Comparison of ENCODE assay signal across 7 mouse cellular contexts in the genomic region with DNA sequence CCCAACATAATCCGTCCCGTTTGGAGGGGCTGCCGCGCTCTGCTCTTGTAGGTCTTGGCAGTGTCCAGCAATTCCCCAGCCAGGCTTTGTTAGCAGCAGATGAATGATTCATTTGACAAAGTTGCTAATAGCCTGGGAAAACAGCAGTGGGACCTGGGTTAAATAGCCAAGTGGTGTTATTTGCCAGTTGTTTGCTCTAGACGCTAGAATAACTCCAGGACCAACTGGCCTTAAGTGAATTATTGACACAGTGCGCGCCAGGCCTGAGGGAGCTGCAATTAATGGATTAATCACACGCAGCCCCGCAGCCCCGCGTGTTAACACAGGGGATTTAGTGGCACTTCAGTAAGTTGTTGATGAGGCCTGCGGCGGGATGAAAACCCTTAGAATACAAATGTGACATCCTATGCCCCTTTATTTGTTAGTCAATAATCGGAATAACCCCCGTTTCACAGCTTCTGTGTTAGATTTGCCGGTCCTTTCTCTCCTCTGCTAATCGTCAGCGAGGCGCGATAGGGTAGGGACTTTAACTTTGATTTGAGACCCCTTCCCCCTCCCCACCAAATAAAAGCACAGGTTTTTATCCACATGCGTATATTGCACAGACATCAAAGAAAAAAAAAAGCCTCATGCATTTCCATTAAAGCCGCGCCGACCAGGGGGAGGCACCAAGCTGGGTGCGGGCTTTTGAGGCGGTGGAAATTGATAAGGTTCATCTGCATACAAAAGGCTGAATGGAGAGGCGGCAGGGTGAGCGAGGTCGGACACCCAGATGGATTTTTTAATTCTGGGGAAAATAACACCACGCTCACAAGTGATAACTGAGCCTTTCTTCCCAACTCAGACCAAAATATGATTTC.
DNase-seq lines count a peak whose midpoint lies in the region; ATAC-seq lines count a peak whose summit lies in the region.

No protein-coding gene starts in this region.

- peak overlapping the region; percentile 20 for H3K4me3 ChIP-seq in heart, embryonic 16.5 days (ENCODE audit: low read length)
- H3K4me3 ChIP-seq in limb, embryonic 15.5 days = no peak overlapping the region

- H3K27ac ChIP-seq in heart, embryonic 16.5 days (ENCODE audit: low read length) = no peak overlapping the region
- H3K27ac ChIP-seq in limb, embryonic 15.5 days = no peak overlapping the region

- H3K36me3 ChIP-seq in heart, embryonic 16.5 days (ENCODE audit: control insufficient read depth, insufficient read depth) = no peaks in the 10 kb centered on the region
- no peaks in the 10 kb centered on the region for H3K36me3 ChIP-seq in limb, embryonic 15.5 days

- no peak for ATAC-seq in heart, embryonic 16.5 days (replicated peaks; ENCODE audit: extremely low read depth, insufficient read depth, low FRiP score)
- no peak for ATAC-seq in limb, embryonic 15.5 days (ENCODE audit: insufficient number of reproducible peaks, low FRiP score, low TSS enrichment, low read depth)
- ATAC-seq in inflammation-experienced regulatory T-cells, adult 6 months = no peak

- DNase-seq in right cerebral cortex, adult 2 months (ENCODE audit: low spot score in 2 of 2) = peak; percentile 2 to 7
- DNase-seq in right cerebral cortex, postnatal 14 days = no peak
- peak; percentile 3 for DNase-seq in yolk sac, embryonic 10.5 days (ENCODE audit: low spot score)
- no peak for DNase-seq in ovary, adult 18-20 months (ENCODE audit: low spot score)

- peak overlapping the region; percentile 49 for H3K4me2 ChIP-seq in heart, embryonic 16.5 days (ENCODE audit: low read depth, low read length)
- H3K4me2 ChIP-seq in limb, embryonic 15.5 days = peak overlapping the region; percentile 10; the same call in 1 of the 2 replicates

- no peak overlapping the region for H3K9ac ChIP-seq in heart, embryonic 16.5 days (ENCODE audit: low read length)
- no peak overlapping the region for H3K9ac ChIP-seq in limb, embryonic 15.5 days

- no peaks in the 10 kb centered on the region for H3K9me3 ChIP-seq in heart, embryonic 16.5 days (replicated peaks; ENCODE audit: control insufficient read depth, low read length)
- no peaks in the 10 kb centered on the region for H3K9me3 ChIP-seq in limb, embryonic 15.5 days

- WGBS in heart, embryonic 16.5 days = 2% methylated on average over 30 of the region's 30 CpGs
- 2% methylated on average over 30 of the region's 30 CpGs for WGBS in limb, embryonic 15.5 days

- H3K27me3 ChIP-seq in heart, embryonic 16.5 days (ENCODE audit: control insufficient read depth, insufficient read depth, low read length) = peaks cover 17% of the 10 kb centered on the region
- H3K27me3 ChIP-seq in limb, embryonic 15.5 days = peaks cover 17% of the 10 kb centered on the region; the same call in 1 of the 2 replicates

- H3K4me1 ChIP-seq in heart, embryonic 16.5 days (ENCODE audit: control insufficient read depth, insufficient read depth, low read length) = no peaks in the 10 kb centered on the region
- peaks cover 9% of the 10 kb centered on the region; the same call in 1 of the 2 replicates for H3K4me1 ChIP-seq in limb, embryonic 15.5 days

Comparison
In these comparisons a context has a peak if more than half of its experiments do, and no peak if none do; other contexts are left out.
1. DNase-seq: peak in right cerebral cortex, adult 2 months (2 of 2) and yolk sac, embryonic 10.5 days (single experiment); none in right cerebral cortex, postnatal 14 days (single experiment) and ovary, adult 18-20 months (single experiment).